Mouse (Mus musculus) retina, adult 2 months (tissue): ENCODE results near the gene Nudc.
"Not testable (repeated sequence)": the region's sequence is repeated elsewhere in the genome, so short reads cannot be mapped to it uniquely, and the experiment has no call there.

ENCODE experiments used
- DNase-seq: peaks from one replicate; pipeline ENCODE4 v3.0.0-alpha.2; 2012; ENCODE audit warnings: low read depth, low spot score

Gene Nudc

GRCm38 (mm10) chr4:133536081-133536480 is 9.7 kb downstream of the Nudc start:
- no peak for DNase-seq

DNA sequence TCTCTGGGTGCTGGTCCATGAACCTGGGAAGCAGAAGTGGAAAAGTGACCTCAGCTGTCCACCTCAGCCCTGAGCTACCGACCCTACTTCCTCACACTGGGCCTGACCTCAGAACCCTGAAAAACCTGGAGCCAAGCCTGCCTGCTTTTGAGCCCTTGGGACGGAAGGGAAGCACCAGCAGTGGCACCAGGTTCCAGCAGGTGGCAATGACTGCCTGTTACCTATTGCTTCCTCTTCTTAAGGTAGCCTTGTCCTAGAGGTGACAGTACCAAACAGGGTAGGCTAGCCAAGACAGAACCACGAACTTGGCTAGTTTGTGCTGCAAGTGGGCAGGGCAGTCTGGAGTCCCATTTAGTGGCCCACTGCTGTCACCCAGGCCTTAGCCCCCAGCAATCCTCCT is 13.0 kb downstream of the Nudc start:
- no peak for DNase-seq

DNA sequence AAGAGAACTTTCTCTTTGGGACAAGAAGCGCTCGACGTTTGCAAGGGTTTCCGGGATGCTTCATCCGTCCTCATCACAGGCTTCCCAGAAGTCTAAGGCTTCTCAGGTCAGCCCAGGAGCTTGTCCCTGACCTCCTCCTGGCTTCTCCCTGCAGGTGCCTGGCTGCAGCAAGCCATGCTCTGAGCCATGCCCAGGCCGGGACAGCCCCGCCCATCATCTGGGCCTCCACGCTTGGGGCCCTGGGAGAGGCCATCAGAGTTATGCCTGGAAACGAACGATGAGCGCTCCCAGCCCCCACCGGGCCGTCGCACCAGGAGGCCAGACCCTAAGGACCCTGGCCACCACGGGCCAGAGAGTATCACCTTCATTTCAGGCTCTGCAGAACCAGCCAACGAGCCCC is 18.0 kb downstream of the Nudc start:
- DNase-seq, result no peak

DNA sequence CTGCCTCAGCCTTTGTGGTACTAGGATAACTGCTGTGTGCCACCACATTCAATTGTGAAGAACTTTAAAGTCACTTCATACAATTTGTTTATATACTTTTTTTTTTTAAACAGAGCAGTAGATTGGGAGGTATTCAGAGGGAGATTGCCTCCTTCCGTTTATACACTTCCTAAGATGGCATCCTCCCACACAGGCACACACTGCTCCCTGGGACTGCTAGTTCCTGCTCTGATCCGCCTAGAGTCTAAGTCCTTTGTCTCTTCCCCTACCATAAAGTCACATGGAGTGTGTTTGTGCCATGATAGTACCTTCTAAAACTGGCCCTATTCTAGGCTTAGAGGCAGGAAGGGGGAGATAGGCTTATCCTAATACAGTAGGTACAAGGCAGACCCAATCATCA is 24.3 kb downstream of the Nudc start:
- DNase-seq, result no peak

- no peak for DNase-seq
Measured at GRCm38 (mm10) chr4:133519369-133519665, 26.5 kb downstream of the Nudc start.

- DNase-seq, result no peak
Measured at GRCm38 (mm10) chr4:133518601-133519368, 27.0 kb downstream of the Nudc start, which contains the start of gene Kdf1. Gene Kdf1 (plus strand): TSS chr4:133518963.

GRCm38 (mm10) chr4:133512972-133513371 is 32.8 kb downstream of the Nudc start:
- DNase-seq, result peak; percentile 53

GRCm38 (mm10) chr4:133512511-133512910 is 33.3 kb downstream of the Nudc start:
- not testable (repeated sequence) for DNase-seq

DNA sequence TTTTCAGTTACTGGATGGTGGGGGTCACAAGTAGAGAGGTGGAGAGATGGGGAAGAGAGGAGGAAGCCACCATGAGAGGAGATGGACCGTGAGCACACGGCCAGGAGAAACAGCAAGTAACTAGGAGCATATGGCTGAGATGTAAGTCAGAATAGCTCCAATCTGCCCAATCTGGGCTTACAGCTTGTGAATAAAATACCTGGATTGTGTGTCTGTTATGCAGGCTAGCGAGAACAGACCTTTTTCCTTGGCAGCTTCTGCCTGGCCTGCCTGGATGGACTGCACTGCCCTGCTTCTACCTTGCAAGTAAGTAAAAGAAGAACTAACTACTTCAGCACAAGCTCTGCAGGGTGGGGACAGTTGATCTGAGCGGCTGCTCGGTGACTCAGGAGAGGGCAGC is 34.7 kb downstream of the Nudc start:
- DNase-seq, result no peak

- no peak for DNase-seq
Measured at GRCm38 (mm10) chr4:133508990-133509389, 36.8 kb downstream of the Nudc start.

GRCm38 (mm10) chr4:133506573-133506972 is 39.2 kb downstream of the Nudc start:
- DNase-seq, result no peak

GRCm38 (mm10) chr4:133504755-133505485 is 40.9 kb downstream of the Nudc start:
- DNase-seq, result no peak

DNA sequence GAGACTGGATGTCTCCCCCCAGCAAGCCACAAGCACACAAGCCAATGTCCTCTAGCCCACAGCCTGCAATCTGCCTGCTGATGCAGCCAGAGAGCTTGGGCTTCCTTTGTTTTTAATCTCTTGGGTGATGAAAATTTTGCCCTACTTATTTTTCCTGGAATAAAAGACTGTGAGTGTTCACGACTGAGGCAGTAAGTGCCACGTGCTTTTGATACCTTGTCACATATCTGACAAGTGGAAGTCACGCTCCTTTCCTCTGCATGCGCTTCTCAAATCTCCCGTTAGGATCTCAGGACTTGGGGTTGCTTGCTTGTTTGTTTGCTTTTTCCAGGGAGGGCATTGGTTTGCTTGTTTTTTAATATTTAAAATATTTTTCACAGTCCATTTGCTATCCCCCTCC is 41.5 kb downstream of the Nudc start:
- DNase-seq, result no peak

DNA sequence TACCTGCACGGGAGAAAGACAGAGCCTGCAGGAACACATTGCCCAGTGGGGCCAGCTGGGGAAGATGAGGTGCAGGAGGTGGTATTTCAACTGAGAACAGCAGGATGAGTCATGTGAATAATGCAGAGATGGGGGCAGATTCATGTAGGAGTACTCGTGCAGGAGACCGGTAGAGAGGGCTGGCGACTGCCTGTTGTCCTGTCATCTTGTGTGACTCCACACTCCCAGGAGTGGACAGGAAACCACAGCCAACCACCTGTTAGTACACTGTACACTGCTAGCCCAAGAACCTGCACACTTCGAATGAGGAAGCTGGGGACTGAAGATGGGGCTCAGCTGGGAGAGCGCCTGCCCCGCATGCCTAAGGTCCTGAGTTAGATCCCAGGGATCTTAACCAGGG is 44.3 kb downstream of the Nudc start:
- no peak for DNase-seq

- peak; percentile 45 for DNase-seq
Measured at GRCm38 (mm10) chr4:133498160-133498724, 47.6 kb downstream of the Nudc start, which contains the start of gene Trnp1. Gene Trnp1 (minus strand): TSS chr4:133498550.

GRCm38 (mm10) chr4:133497461-133498159 is 48.2 kb downstream of the Nudc start:
- DNase-seq, result no peak

DNA sequence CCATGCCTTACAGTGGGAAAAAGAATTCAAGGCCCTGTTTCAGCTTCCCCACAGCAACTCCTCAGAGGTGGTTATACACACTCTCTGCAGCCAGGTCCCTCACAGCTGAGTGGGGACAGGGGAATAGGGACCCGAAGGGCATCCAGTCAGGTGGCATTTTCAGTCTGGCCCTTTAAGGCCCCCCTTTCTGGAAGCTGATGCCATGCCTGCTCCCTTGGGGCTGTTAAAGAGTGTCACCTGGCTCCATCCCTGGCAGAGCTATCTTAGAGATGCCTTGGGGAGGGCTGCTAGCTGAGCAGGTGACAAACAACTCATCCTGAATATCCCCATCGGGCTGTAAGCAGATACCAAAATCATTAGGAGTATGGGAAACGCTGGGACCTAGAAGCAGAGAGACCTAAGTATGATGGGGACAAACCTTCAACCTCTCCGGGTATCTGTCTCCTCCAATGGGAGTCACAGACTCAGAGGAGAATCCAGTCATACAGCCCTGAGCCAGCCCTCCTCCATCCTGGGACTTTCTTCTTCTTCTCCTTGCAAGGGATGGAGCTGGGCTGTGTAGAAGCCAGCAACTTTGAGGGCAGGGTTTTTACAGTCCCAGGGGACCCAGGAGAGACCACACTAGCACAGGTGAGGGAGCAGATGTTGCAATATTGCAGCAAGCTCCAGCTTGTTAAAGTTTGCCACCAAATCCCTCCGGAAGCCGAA is 48.9 kb downstream of the Nudc start:
- no peak for DNase-seq

- DNase-seq, result peak; percentile 30
Measured at GRCm38 (mm10) chr4:133495711-133496110, 50.1 kb downstream of the Nudc start.

DNA sequence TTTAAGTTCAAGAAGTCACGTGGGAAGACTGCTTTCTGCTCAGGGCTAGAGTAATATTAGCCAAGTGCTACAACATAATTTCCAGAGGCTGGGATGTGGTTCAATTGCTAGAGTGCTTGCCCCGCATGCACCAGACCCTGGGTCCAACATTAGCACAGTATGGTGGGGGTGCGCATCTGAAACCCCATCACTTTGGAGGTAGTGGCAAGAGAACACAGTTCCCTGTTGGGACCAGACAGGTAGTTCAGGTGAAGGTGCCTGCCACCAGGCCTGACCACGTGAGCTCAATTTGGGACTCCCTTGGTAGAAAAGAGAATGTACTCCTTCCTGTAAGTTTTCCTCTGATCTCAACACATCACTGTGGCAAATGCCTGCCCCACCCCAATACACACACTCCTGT is 50.9 kb downstream of the Nudc start:
- no peak for DNase-seq

GRCm38 (mm10) chr4:133494432-133494831 is 51.4 kb downstream of the Nudc start:
- peak; percentile 62 for DNase-seq

- no peak for DNase-seq
Measured at GRCm38 (mm10) chr4:133493895-133494294, 51.9 kb downstream of the Nudc start.

DNA sequence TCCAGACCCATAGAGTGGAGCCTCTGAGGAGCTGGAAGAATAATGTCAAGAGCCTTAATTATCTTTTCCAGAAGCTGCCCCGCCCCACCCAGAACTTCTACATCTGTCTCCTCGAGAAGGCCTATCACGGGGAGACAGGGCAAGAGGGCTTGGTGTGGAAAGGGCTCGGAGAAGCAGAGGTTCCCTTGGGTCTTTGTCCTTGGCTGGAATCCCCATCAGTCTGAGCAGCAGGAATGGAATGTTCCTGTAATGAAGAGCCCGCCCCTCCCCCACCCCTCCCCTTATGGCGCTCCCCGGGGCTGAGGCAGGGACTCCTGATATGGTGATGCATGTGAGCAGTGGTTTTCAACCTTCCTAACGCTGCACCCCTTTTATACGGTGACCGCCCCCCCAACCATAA is 54.0 kb downstream of the Nudc start:
- no peak for DNase-seq
